Mouse (Mus musculus): ENCODE measurements around the gene Nppa. TPM values are rescaled to one million over a fixed set of nuclear protein-coding genes. Genes with fewer than 3 reads are reported as not detected.

Gene Nppa
- total RNA-seq, 1 experiment from 2014 or later = not detected

GRCm38 (mm10) chr4:148051046-148051776 is 50.7 kb downstream of the Nppa start:
- no peak for DNase-seq

Other genes starting within 250 kb of the Nppa start
- gene Zfp984, start 190.9 kb upstream of the Nppa start, total RNA-seq (2021) = 7.2 TPM in 2 replicates
- 36.5 and 37.1 TPM in 2 replicates for gene Zfp933, start 152.4 kb upstream of the Nppa start, total RNA-seq (2021)
- 31.9 and 37.7 TPM in 2 replicates for gene Miip, start 131.9 kb upstream of the Nppa start, total RNA-seq (2021)
- 12.2 and 16.6 TPM in 2 replicates for gene Fv1, start 131.7 kb upstream of the Nppa start, total RNA-seq (2021)
- 151 and 217 TPM in 2 replicates for gene Mfn2, start 96.0 kb upstream of the Nppa start, total RNA-seq (2021)
- gene Plod1, start 64.0 kb upstream of the Nppa start, total RNA-seq (2021) = 41.0 and 43.3 TPM in 2 replicates
- 44.6 and 50.5 TPM in 2 replicates for gene 2510039O18Rik, start 59.8 kb upstream of the Nppa start, total RNA-seq (2021)
- gene Nppb, start 14.9 kb upstream of the Nppa start, total RNA-seq (2021) = not detected in 2 replicates
- 11.1 and 12.7 TPM in 2 replicates for gene Clcn6, start 38.1 kb downstream of the Nppa start, total RNA-seq (2021)
- 32.1 and 33.6 TPM in 2 replicates for gene Mthfr, start 38.4 kb downstream of the Nppa start, total RNA-seq (2021)
- 75.0 and 117 TPM in 2 replicates for gene Agtrap, start 87.3 kb downstream of the Nppa start, total RNA-seq (2021)
- 16.2 and 20.3 TPM in 2 replicates for gene Mad2l2, start 129.7 kb downstream of the Nppa start, total RNA-seq (2021)
- gene Draxin, start 130.0 kb downstream of the Nppa start, total RNA-seq (2021) = 0.15 and 0.24 TPM in 2 replicates
- gene Fbxo6, start 151.4 kb downstream of the Nppa start, total RNA-seq (2021) = 45.2 and 55.3 TPM in 2 replicates
- 7.0 and 14.6 TPM in 2 replicates for gene Fbxo44, start 159.8 kb downstream of the Nppa start, total RNA-seq (2021)
- gene Fbxo2, start 159.9 kb downstream of the Nppa start, total RNA-seq (2021) = 4.5 and 4.7 TPM in 2 replicates

Data from adrenal gland, postnatal 25 days (tissue).